Mouse (Mus musculus): ENCODE results near the gene Phgr1. TPM values are rescaled to one million over a fixed set of nuclear protein-coding genes. Genes with fewer than 3 reads are reported as not detected.

Phgr1 gene
- polyA plus RNA-seq, 1 experiment from 2014 or later, result not detected

DNA sequence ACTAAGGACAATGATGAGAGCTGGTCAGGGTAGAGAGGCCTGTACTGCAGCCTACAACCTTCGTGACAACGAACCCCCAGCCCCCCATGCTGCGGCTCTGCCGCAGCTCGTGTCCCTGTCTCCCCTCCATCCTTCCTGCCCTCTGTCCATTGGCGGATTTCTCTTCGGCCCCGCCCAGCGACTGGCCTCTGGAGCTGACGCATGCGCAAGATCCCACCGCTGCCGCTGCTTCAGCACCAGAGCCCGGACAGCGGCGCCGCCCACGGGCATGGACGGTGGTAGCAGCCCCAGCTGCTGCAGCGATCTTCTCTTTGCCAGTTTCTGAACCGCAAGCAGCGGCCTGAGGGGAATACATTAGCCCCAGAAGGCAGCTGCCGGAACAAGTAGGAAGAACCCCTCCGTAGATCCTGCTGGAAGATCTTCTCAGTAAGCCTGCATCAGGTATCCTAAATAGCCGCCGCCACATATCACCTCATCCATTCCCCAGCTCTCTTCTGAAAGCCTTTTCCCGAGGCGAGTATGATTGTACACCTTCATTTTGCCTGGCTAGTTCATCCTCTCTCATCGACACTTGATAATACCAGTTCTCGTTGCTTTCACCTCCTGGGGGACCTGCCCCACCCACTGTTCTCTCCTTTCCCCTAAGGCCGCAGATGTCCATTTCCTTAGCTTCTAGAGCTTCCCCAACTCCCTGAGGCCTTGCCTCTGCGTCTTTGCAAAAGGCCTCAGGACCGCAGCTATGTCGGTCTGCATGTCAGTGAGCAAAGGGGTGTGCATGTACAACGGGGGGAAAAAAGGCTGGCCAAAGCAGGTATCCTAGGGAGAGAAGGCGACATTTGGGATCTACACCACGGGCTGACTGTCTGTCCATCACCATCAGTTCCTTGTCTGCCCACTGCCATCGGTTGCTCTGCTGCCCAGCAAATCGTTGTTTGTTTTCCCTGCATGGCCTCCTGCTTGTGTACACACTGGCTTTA lies 7.2 kb downstream of the Phgr1 start, which contains the start of gene Disp2:
Disp2 (plus strand) TSS at position 216 of the 977 bp plus-strand sequence.
- H3K27me3 ChIP-seq (ENCODE audit: insufficient read depth, low read length), result peaks cover 6% of the 10 kb centered on the region; the same call in 1 of the 2 replicates
- peak within 1 kb of the TSS; percentile 71 for H3K4me2 ChIP-seq
- no peaks in the 10 kb centered on the region for H3K9me3 ChIP-seq (ENCODE audit: low read depth, low read length)
- H3K9ac ChIP-seq, result no peak within 1 kb of the TSS; the same call in 1 of the 2 replicates
- 12% methylated on average over 39 of the region's 39 CpGs for WGBS
- ATAC-seq (ENCODE audit: insufficient read depth) (peak; percentile 89), DNase-seq (peak; percentile 98)
- peak; percentile 50; the same call in 1 of the 2 replicates for TF ChIP-seq CTCF (IDR thresholded peaks at IDR 0.05; ENCODE audit: low read depth)
- peak within 1 kb of the TSS; percentile 29 for H3K4me3 ChIP-seq (ENCODE audit: low read depth, low read length)
- H3K4me1 ChIP-seq (ENCODE audit: insufficient read depth), result peaks cover 7% of the 10 kb centered on the region
- H3K27ac ChIP-seq (ENCODE audit: low read depth), result no peak within 1 kb of the TSS
- H3K36me3 ChIP-seq (ENCODE audit: insufficient read depth), result no peaks in the 10 kb centered on the region

DNA sequence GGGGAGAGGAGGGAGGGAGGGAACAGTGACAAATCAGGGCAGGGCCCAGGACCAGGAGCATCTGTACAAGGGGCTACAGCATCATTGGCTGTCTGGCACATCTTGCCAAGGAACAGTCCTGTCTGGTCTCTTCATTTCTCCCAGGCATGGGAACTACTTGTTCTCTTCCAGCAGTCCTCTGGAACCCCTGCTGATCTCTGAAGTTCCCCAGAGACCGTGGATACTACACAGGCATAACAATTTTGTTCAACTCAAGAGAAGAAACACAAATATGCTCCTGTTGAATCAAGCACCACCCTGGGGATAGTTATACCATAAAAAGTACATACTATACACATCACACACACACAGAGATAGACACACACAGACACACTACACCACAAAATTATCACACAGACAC lies 8.5 kb downstream of the Phgr1 start:
- ATAC-seq (ENCODE audit: insufficient read depth), result no peak
- no peak for DNase-seq
- Histone ChIP-seq H3K9ac (no peak overlapping the region), H3K4me1 (ENCODE audit: insufficient read depth) (peaks cover 3% of the 10 kb centered on the region), H3K27ac (ENCODE audit: low read depth) (no peak overlapping the region), H3K9me3 (ENCODE audit: low read depth, low read length) (no peaks in the 10 kb centered on the region), H3K4me2 (no peak overlapping the region), H3K36me3 (ENCODE audit: insufficient read depth) (no peaks in the 10 kb centered on the region), H3K27me3 (ENCODE audit: insufficient read depth, low read length) (peaks cover 6% of the 10 kb centered on the region; the same call in 1 of the 2 replicates), H3K4me3 (ENCODE audit: low read depth, low read length) (no peak overlapping the region)
- no peak for TF ChIP-seq CTCF (IDR thresholded peaks at IDR 0.05; ENCODE audit: low read depth)
- WGBS, result 31% methylated on average over 1 of the region's 1 CpGs

DNA sequence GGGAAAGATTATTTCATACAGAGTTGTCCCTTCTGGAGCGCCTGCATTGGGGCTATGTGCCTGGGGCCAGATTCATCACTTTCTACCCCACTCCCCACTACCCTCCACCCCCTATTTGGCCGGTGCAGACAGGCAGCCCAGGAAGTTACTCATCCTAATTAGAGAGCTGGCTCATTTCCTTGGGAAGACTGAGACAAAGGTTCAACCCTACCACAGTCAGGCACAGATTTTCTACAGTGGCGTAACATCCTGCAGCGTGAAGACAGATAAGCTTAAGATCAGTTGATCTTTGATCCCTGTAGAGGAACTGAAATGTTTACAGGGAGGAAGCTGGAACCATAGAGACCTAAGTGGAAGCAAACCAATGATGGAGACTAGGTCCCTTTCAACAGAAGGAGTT lies 9.7 kb downstream of the Phgr1 start:
- ATAC-seq (ENCODE audit: insufficient read depth), result no peak
- H3K27ac ChIP-seq (ENCODE audit: low read depth), result no peak overlapping the region
- H3K4me3 ChIP-seq (ENCODE audit: low read depth, low read length), result no peak overlapping the region
- no peak overlapping the region for H3K4me2 ChIP-seq
- no peak overlapping the region for H3K9ac ChIP-seq
- TF ChIP-seq CTCF (IDR thresholded peaks at IDR 0.05; ENCODE audit: low read depth), result no peak
- peaks cover 3% of the 10 kb centered on the region; the same call in 1 of the 2 replicates for H3K4me1 ChIP-seq (ENCODE audit: insufficient read depth)
- peak; percentile 21 for DNase-seq
- peaks cover 6% of the 10 kb centered on the region; the same call in 1 of the 2 replicates for H3K27me3 ChIP-seq (ENCODE audit: insufficient read depth, low read length)
- 44% methylated on average over 4 of the region's 4 CpGs for WGBS
- no peaks in the 10 kb centered on the region for H3K36me3 ChIP-seq (ENCODE audit: insufficient read depth)
- H3K9me3 ChIP-seq (ENCODE audit: low read depth, low read length), result no peaks in the 10 kb centered on the region

DNA sequence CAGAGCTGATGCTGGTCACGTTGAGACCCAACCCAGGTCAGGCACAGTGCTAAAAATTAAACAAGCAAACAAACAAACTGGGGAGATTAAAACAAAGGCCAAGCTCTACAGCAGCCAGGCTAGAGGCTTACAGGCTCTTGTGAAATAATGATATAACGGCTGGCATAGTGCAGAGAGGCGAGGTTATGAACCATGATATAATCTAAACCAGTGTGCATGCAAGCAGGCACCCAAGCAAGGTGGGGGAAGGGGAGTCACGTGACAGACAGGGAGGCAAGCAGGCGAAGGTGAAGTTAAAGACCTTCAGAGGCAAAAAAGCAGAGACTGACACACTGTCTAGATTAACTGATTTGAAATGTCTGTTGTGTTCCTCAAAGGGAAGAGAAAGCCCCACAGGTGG lies 10.5 kb downstream of the Phgr1 start:
- H3K9ac ChIP-seq, result no peak overlapping the region

DNA sequence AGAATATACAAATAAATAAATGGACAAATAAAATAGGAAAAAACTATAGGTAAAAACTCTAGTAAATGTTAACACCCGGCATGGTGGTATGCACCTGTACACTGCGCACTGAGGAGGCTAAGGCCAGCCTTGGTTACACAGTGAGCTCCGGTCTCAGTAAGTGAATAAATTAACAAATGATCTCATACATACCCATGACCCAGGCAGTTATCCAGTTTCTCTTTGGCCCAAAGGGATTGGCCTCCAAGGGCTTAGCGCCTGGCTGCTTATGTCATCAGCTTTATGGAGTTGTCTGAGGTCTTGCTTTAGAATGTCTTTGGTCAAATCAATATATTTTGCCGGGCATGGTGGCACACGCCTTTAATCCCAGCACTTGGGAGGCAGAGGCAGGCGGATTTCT lies 11.1 kb downstream of the Phgr1 start:
- H3K9me3 ChIP-seq (ENCODE audit: low read depth, low read length), result no peaks in the 10 kb centered on the region
- no peak for DNase-seq
- no peak overlapping the region for H3K9ac ChIP-seq
- peaks cover 6% of the 10 kb centered on the region; the same call in 1 of the 2 replicates for H3K27me3 ChIP-seq (ENCODE audit: insufficient read depth, low read length)
- peaks cover 3% of the 10 kb centered on the region; the same call in 1 of the 2 replicates for H3K4me1 ChIP-seq (ENCODE audit: insufficient read depth)
- no peak overlapping the region for H3K4me3 ChIP-seq (ENCODE audit: low read depth, low read length)
- no peak overlapping the region for H3K4me2 ChIP-seq
- no peaks in the 10 kb centered on the region for H3K36me3 ChIP-seq (ENCODE audit: insufficient read depth)
- no peak for TF ChIP-seq CTCF (IDR thresholded peaks at IDR 0.05; ENCODE audit: low read depth)
- no peak for ATAC-seq (ENCODE audit: insufficient read depth)
- no peak overlapping the region for H3K27ac ChIP-seq (ENCODE audit: low read depth)
- 83% methylated on average over 7 of the region's 7 CpGs for WGBS

More for the DNA sequence above, 10.5 kb downstream of the Phgr1 start:
- Histone ChIP-seq H3K4me1 (ENCODE audit: insufficient read depth) (peaks cover 3% of the 10 kb centered on the region; the same call in 1 of the 2 replicates), H3K4me2 (no peak overlapping the region), H3K27me3 (ENCODE audit: insufficient read depth, low read length) (peaks cover 6% of the 10 kb centered on the region; the same call in 1 of the 2 replicates), H3K36me3 (ENCODE audit: insufficient read depth) (no peaks in the 10 kb centered on the region), H3K4me3 (ENCODE audit: low read depth, low read length) (no peak overlapping the region), H3K9me3 (ENCODE audit: low read depth, low read length) (no peaks in the 10 kb centered on the region), H3K27ac (ENCODE audit: low read depth) (no peak overlapping the region)
- no peak for ATAC-seq (ENCODE audit: insufficient read depth)
- no peak for TF ChIP-seq CTCF (IDR thresholded peaks at IDR 0.05; ENCODE audit: low read depth)
- 47% methylated on average over 5 of the region's 5 CpGs for WGBS
- no peak for DNase-seq

DNA sequence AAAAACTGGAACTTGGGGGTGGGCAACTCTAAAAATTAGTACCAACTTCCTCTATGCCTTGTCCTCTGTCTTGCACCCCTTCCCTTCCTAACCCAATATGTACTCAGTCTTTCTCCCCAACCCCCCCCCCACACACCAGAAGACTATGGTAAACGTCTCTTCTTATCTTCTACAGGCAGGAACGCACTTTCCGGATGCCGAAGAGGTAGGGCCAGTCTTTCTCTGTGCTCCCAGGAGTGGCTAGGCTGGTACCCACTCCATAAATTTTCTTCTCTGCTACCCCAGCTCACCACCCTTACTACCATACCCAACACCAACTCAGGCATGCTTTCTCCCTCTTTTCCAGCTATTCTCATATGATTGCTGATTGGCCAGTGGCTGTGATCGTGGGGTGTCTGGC lies 14.0 kb downstream of the Phgr1 start:
- Histone ChIP-seq H3K4me1 (ENCODE audit: insufficient read depth) (peaks cover 6% of the 10 kb centered on the region; the same call in 1 of the 2 replicates), H3K27ac (ENCODE audit: low read depth) (no peak overlapping the region), H3K36me3 (ENCODE audit: insufficient read depth) (no peaks in the 10 kb centered on the region), H3K9me3 (ENCODE audit: low read depth, low read length) (no peaks in the 10 kb centered on the region), H3K9ac (no peak overlapping the region), H3K4me2 (no peak overlapping the region), H3K4me3 (ENCODE audit: low read depth, low read length) (no peak overlapping the region), H3K27me3 (ENCODE audit: insufficient read depth, low read length) (no peaks in the 10 kb centered on the region)
- ATAC-seq (ENCODE audit: insufficient read depth) (no peak), DNase-seq (no peak)
- WGBS, result 71% methylated on average over 5 of the region's 5 CpGs
- no peak for TF ChIP-seq CTCF (IDR thresholded peaks at IDR 0.05; ENCODE audit: low read depth)

DNA sequence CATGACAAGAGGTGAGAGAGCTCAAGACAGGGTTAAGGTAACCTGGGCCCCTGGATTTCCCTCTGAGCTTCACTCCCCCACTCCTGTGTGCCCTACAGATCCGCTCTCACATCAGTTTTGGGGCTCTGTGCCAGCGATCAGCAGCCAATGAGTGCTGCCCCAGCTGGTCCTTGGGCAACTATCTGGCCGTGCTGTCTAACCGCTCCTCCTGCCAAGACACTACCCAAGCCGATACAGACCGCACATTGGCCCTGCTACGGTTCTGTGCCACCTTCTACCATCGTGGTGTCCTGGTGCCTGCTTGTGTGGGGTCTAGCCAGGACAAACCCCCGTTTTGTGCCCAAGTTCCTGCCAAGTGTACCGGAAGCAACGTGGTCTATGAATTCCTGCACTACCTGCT lies 16.9 kb downstream of the Phgr1 start:
- Histone ChIP-seq H3K36me3 (ENCODE audit: insufficient read depth) (no peaks in the 10 kb centered on the region), H3K27me3 (ENCODE audit: insufficient read depth, low read length) (no peaks in the 10 kb centered on the region), H3K4me2 (no peak overlapping the region), H3K4me3 (ENCODE audit: low read depth, low read length) (no peak overlapping the region), H3K27ac (ENCODE audit: low read depth) (no peak overlapping the region), H3K9me3 (ENCODE audit: low read depth, low read length) (no peaks in the 10 kb centered on the region), H3K9ac (no peak overlapping the region), H3K4me1 (ENCODE audit: insufficient read depth) (peaks cover 6% of the 10 kb centered on the region; the same call in 1 of the 2 replicates)
- no peak for TF ChIP-seq CTCF (IDR thresholded peaks at IDR 0.05; ENCODE audit: low read depth)
- ATAC-seq (ENCODE audit: insufficient read depth), result no peak
- 89% methylated on average over 11 of the region's 11 CpGs for WGBS
- no peak for DNase-seq
